Mouse (Mus musculus) embryonic stem cell, embryonic (primary cell): ENCODE measurements around the gene Selplg.

Experiments used
- CTCF ChIA-PET, 4 experiments: fragments of 300-600 bp in 2 of 4; fragments of 350-600 bp in 2 of 4; sonication (Branson Sonifier 250); formaldehyde crosslinking; loops; one replicate each; lab custom pipeline; 2022; ENCODE audit warnings: inconsistent platforms in 2 of 4; lab: Charles Lee
- POLR2A ChIA-PET, 4 experiments: fragments of 300-600 bp in 2 of 4; fragments of 350-600 bp in 2 of 4; sonication (Branson Sonifier 250); formaldehyde crosslinking; loops; one replicate each; lab custom pipeline; 2022; ENCODE audit warnings: antibody characterized with exemption in 4 of 4, inconsistent platforms in 1 of 4; lab: Charles Lee

The Selplg gene

DNA sequence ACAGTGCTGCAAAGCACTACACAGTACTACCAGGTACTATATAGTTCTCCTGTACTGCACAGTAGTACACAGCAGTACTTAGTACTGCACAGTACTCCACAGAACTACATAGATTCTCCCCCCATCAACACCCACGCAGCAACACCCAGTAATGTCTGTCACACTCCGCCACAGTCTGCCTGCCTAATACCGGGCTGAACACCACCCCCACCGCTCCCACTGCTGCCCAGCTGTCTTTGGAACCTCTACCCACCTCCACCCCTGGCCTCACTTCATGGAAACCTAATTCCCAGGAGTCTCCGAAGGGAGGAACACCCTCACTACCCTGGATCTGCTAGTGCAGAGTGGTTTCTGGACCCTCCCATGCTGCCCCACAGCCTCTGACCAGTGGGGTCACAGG, 51.7 kb downstream of the Selplg start:
- CTCF ChIA-PET, result no interaction called here
- POLR2A ChIA-PET, result no interaction called here

DNA sequence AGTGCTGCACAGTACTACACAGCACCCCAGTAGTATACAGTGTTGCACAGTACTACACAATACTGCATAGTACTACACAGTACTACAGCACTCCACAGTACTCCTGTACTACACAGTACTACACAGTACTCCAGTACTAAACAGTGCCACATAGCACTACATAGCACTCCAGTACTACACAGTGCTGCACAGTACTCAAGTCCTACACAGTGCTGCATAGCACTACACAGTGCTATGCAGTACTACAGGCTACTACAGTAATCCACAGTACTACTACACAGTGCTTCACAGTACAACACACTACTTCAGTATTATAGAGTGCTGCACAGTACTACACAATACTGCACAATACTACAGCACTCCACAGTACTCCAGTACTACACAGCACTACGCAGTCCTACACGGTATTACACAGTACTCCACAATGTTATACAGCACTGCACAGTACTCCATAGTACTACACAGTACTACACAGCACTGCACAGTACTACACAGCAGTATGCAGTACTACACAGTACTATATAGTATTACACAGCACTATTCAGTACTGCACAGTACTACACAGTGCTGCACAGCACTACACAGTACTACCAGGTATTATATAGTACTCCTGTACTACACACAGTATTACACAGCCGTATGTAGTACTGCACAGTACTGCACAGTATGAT, 52.2 kb downstream of the Selplg start:
- CTCF ChIA-PET, result no interaction called here

DNA sequence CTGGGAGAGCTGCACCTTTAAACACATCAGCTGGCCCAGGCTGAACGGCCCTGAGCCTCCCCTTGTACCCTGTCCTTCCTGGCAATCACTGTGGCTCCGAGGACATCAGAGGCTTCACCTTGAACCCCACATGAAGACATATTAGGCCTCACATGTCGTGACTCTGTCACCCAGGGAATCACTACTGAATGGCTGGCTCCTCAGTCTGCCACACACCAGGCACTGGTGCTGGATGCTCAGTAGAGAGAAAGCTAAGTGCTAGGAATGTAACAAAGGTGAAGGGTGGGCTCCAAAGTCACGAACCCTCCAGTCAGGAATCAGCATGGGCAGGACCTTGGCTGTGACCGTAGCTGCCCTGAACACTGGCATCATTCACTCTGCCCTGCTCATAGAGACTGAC, 52.9 kb downstream of the Selplg start:
- ChIA-PET POLR2A (interaction anchor here in 1 of 4 experiments (0.6 kb wide), 1 partner anchor 236 kb away, joined by 3 read pairs; no protein-coding TSS in a partner anchor), CTCF (no interaction called here)

More for the DNA sequence above, 52.2 kb downstream of the Selplg start:
- POLR2A ChIA-PET, result no interaction called here

DNA sequence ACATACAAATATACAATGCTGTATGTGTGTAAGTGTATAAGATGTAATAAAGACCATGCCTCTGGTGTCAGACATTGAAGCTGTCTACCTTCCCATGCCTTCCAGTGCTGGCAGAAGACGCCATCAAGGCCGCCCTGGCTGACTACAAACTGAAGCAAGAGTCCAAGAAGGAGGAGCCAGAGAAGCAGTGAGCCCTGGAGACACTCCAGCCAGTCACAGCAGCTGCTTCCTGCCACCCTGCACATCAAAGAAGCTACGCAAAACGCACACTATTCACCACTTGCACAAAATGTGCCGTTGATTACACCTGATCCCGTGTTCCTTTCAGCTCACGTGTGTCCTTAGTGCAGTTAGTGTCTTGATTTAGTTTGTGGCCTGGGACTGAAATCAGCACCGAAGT, 54.7 kb downstream of the Selplg start:
- CTCF ChIA-PET, result interaction anchor here in 1 of 4 experiments (0.6 kb wide), 1 partner anchor 492 kb away, joined by 3 read pairs; no protein-coding TSS in a partner anchor

DNA sequence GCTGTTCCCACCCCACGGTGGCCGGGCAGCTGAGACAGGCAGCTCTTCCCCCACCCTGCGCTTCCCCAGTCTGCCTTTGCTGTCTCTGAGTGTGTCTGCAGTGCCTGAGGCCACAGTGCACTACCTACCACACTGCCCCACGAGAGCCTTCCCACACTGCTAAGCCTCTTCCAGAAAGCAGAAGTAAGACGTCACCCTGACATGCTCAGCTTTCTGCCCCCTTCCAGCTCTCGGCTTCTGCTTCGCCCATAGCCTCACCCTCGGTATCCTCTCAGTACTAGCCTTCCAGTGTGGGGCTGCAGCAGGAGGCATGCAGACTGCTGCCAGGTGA, 55.6 kb downstream of the Selplg start:
- ChIA-PET CTCF (interaction anchor here in 1 of 4 experiments (1.0 to 2.2 kb wide), 3 partner anchors 29 to 68 kb away, joined by 3 to 7 read pairs (median 6); no protein-coding TSS in a partner anchor), POLR2A (interaction anchor here in 1 of 4 experiments (1.2 kb wide), 1 partner anchor 96 kb away, joined by 3 read pairs; no protein-coding TSS in a partner anchor)

More for the DNA sequence above, 54.7 kb downstream of the Selplg start:
- POLR2A ChIA-PET, result interaction anchor here in 1 of 4 experiments (0.8 to 1.2 kb wide), 3 partner anchors 11 to 96 kb away, joined by 3 read pairs; partner anchors contain the start of gene Ficd

DNA sequence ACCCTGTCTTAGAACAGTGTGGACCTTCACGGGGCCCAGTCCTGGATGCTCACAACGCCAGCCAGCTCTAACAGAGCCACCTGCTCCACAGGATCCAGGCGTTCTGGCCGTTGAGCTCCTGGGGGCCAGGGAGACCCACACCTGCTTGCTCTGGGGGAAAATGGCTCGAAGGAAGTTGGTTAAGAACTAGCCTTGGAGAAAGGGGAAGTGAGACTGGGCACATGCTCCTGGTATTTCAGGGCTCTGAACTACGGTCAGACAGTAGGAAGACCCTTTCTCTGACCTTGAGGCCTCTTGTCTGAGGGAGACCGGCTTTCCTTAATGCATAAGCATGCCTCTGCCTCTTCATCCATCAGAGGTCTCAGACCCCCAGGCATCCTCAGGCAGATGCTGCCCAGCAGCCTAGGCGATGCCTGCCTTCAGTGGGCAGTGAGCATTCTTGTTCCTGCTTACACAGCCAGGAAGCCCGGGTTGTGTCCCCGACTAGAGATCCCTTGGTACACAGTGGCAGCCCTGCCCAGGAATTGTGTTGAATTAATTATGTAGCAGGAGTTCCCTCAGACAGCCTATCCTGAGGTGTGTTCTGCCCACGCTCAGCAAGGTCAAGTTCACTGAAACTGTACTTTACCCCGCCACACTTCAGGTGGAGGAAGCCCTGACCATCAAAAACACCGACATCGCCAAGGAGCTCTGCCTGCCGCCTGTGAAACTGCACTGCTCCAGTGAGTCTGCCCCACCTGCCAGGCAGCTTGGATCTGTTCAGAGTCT, 56.1 kb downstream of the Selplg start:
- CTCF ChIA-PET, result interaction anchor here in 3 of 4 experiments (0.6 to 6.7 kb wide), 6 partner anchors 29 to 200 kb away, joined by 3 to 113 read pairs (median 6); no protein-coding TSS in a partner anchor
- POLR2A ChIA-PET, result interaction anchor here in 2 of 4 experiments (1.2 to 1.3 kb wide), 2 partner anchors 8 to 96 kb away, joined by 3 read pairs; no protein-coding TSS in a partner anchor

DNA sequence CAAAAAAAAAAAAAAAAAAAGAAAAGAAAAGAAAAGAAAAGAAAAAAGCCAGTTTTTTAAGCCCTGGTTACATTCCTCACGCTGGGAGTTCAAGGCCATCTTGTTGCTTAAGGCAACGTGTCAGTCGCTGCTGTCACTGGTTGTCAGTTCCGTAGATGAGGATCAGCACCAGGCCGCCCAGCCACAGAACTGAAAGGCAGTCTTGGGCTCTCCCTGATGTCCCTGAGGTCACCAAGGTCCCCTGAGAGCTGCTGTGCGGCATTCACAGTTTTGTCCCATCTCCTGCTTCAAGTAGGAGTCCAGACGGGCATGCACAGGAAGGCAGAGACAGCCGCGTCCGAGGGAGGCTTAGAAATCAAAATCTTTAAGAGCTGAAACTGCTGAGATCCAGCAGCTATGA, 56.9 kb downstream of the Selplg start:
- POLR2A ChIA-PET, result interaction anchor here in 2 of 4 experiments (0.7 to 1.3 kb wide), 4 partner anchors 8 to 97 kb away, joined by 3 to 4 read pairs (median 3); no protein-coding TSS in a partner anchor
- CTCF ChIA-PET, result interaction anchor here in 2 of 4 experiments (0.7 to 6.7 kb wide), 5 partner anchors 33 to 378 kb away, joined by 3 to 113 read pairs (median 6); no protein-coding TSS in a partner anchor

DNA sequence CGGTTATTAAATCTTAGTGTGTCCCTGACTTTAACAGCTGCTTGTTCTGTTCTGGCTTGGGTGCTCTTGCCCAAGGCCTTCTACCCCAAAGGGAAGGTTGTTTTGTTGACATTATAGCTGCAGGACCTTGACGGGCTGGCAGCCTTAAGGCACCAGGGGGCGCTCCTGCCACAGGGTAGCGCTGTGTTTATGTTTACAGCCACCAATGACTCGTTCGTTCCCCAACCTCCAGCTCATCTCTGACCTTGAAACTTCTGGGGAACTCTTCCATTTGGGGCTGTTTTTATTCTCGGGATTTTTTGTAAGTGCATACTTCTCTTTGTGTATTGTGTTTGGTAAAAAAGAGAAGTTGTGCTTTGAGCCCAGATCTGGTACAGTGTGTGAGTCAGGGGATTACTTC, 58.8 kb downstream of the Selplg start:
- POLR2A ChIA-PET, result interaction anchor here (0.5 to 4.7 kb wide), 50 partner anchors 9 to 493 kb away, joined by 3 to 37 read pairs (median 4); partner anchors contain the start of gene Ficd (in 2 of the 4)

DNA sequence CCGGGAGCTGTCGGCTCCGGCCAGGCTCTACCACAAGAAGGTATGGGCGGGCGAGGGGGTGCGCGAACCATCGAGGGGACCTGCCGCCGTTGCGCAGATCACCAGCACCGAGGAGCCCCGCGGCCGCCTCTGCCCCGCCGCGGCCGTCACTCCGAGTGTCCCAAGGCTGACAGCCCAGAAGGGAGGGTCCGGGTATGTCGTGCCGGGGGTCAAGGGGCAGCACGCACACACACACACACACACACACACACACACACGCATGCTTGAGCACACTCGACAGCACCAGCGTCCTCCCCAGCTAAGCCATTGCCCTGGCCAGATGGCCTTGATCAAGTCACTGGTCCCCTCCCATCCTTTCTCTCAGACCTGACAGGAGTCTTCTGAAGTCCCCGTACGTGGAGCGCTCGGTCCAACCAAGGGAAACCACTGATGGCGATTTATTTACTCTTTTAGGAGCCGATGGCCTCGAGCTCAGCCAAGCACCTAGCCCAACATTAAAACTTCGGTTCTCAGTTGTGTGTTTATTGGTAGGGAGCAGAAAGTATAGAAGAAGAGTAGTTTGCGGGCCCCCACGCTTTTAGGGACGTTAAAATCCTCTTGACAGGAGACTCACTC, 59.4 kb downstream of the Selplg start:
- ChIA-PET POLR2A (interaction anchor here (0.5 to 4.7 kb wide), 74 partner anchors 9 to 546 kb away, joined by 3 to 37 read pairs (median 4); partner anchors contain the start of genes Ficd (in 2 of the 4), Coro1c (in 1 of the 4), Tmem119 (in 1 of the 4) and Tmem211 (in 1 of the 4)), CTCF (interaction anchor here (0.5 to 6.7 kb wide), 68 partner anchors 9 to 1677 kb away, joined by 3 to 113 read pairs (median 4); partner anchors contain the start of genes Tmem119 (in 2 of the 4), Coro1c (in 1 of the 4), Tmem211 (in 1 of the 4) and Wscd2 (in 1 of the 4))

More for the DNA sequence above, 58.8 kb downstream of the Selplg start:
- CTCF ChIA-PET, result interaction anchor here (0.5 to 6.7 kb wide), 62 partner anchors 8 to 1283 kb away, joined by 3 to 113 read pairs (median 4); partner anchors contain the start of genes Tmem119 (in 2 of the 4), Coro1c (in 1 of the 4), Tmem211 (in 1 of the 4) and Wscd2 (in 1 of the 4)

DNA sequence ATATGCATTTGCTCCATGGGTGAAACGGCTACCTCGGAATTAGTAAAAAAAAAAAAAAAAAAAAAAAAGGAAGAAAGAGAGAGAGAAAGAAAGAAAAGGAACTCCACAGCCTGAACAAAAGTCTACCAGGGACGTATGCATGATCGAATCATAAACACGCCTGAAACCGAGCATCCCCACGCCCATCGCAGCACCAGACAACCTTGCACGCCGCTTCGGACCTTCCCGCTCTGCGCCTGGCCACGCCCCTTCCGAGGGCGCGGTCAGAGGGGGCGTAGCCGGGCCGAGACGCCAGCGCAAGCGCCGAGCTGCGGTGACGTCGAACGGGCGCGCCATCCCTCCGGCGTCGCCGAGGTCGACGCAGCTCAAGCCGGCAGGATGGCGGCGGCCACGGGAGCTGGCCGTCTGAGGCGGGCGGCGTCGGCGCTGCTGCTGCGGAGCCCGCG, 60.0 kb downstream of the Selplg start, which contains the start of the genes Sart3 and Iscu:
Sart3 (minus strand) TSS at position 61 of the 446 bp plus-strand sequence.
Iscu (plus strand) TSS at position 299 of the 446 bp plus-strand sequence.
- ChIA-PET POLR2A (interaction anchor here (0.6 to 4.7 kb wide), 61 partner anchors 8 to 824 kb away, joined by 3 to 37 read pairs (median 4); partner anchors contain the start of genes Ficd (in 2 of the 4), Coro1c (in 1 of the 4), Tmem119 (in 1 of the 4) and Tmem211 (in 1 of the 4)), CTCF (interaction anchor here (0.5 to 6.7 kb wide), 34 partner anchors 9 to 1678 kb away, joined by 3 to 113 read pairs (median 4); partner anchors contain the start of genes Coro1c (in 1 of the 4) and Wscd2 (in 1 of the 4))

DNA sequence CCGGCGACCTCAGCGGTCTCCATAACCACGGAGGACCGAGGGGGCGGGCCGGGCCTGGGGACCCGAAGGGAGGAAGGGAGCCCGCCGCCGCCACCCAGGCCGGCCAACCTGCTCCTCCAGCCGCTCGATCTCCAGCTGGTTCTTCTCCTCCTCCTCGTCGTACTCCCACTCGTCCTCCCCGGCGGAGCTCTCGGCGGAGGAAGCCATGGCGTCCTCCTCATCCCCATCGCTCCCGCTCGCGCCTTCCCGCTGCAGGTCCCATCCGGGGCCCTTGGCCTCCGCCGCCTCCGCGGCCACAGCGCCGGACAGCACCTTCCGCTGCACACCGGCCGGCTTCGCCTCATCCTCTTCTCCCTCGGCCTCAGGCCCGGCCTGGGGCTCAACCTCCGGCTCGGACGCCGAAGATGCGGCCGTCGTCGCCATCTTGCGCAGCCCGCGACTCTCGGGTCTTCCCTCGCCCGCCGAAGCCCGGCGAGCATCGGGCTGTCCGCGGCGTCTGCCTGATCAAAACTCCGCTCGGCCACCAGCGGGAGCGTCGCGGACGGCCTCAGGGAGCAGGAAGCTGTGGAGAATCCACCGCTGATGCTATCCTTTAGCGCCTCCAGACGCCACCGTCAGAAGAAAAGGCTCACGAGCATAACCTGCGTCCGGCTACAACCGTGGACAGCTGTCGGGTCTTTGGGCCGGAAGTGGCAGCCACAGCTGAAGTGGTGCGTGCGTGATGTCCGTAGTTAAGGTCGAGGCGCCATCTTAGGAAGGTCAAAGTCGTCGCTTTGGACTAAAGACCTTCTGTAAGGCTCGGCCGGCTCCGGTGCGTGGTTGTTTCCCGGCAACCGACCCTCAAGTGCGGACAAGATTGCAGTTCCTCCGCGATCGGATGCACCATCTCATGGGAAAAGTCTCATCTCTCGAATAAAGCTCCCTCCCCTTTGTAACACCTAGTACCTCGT, 61.0 kb downstream of the Selplg start:
- ChIA-PET POLR2A (interaction anchor here (0.6 to 4.7 kb wide), 42 partner anchors 8 to 825 kb away, joined by 3 to 37 read pairs (median 4); partner anchors contain the start of genes Ficd (in 2 of the 4), Coro1c (in 1 of the 4) and Tmem119 (in 1 of the 4)), CTCF (interaction anchor here (0.6 to 6.7 kb wide), 8 partner anchors 24 to 305 kb away, joined by 3 to 113 read pairs (median 9); partner anchors contain the start of gene 1700069L16Rik (in 1 of the 4))

DNA sequence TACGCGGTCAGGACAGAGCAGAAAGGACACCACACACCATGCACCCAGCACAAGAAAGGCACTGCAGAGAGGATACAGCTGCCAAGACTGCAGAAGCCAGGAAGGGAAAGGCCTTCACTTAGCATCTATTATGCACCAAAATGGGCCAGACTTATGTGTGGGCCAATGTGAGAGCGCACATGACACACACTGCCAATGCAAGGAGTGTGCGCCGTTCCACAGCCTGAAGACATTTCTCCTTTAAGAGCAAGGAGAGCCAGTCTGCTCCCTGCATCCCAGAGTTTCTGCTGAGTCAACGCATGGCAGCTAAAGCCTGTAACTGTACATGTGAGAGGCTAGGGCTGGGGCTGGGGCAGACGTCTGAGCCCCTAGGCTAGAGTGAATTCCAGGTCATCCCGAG, 63.6 kb downstream of the Selplg start:
- CTCF ChIA-PET, result interaction anchor here in 1 of 4 experiments (0.6 kb wide), 1 partner anchor 297 kb away, joined by 6 read pairs; no protein-coding TSS in a partner anchor
- POLR2A ChIA-PET, result interaction anchor here in 2 of 4 experiments (0.8 to 1.6 kb wide), 3 partner anchors 30 to 348 kb away, joined by 3 read pairs; no protein-coding TSS in a partner anchor
